Mouse (Mus musculus): ENCODE results near the gene Tmem47. TPM values are rescaled to one million over a fixed set of nuclear protein-coding genes. Genes with fewer than 3 reads are reported as not detected.

Gene Tmem47
- polyA plus RNA-seq (2021): 0.58 TPM

GRCm38 (mm10) chrX:81070210-81070803 lies at the start of gene Tmem47:
Gene Tmem47 (plus strand): TSS chrX:81070698.
- CTCF ChIA-PET: no interaction called here
- in situ Hi-C loops (cut with MboI; ENCODE audit: low pct_unique_long_range_greater_than_20kb): no loop called here
- no peak for DNase-seq (ENCODE audit: low read depth, low spot score)
- POLR2A ChIA-PET: no interaction called here
- ATAC-seq: no peak
- TF ChIP-seq CTCF (IDR thresholded peaks at IDR 0.05): no peak
- peaks cover 59% of the 10 kb centered on the region for H3K27me3 ChIP-seq

- DNase-seq (ENCODE audit: low read depth, low spot score): no peak
- TF ChIP-seq CTCF (IDR thresholded peaks at IDR 0.05): no peak
- ChIA-PET POLR2A (no interaction called here), CTCF (no interaction called here)
- in situ Hi-C loops (cut with MboI; ENCODE audit: low pct_unique_long_range_greater_than_20kb): no loop called here
- ATAC-seq: no peak
- H3K27me3 ChIP-seq: peaks cover 56% of the 10 kb centered on the region
Measured at GRCm38 (mm10) chrX:81070804-81071461, 435 bp downstream of the Tmem47 start.

- peaks cover 48% of the 10 kb centered on the region for H3K27me3 ChIP-seq
- no peak for TF ChIP-seq CTCF (IDR thresholded peaks at IDR 0.05)
- no peak for DNase-seq (ENCODE audit: low read depth, low spot score)
- CTCF ChIA-PET: no interaction called here
- in situ Hi-C loops (cut with MboI; ENCODE audit: low pct_unique_long_range_greater_than_20kb): no loop called here
- POLR2A ChIA-PET: no interaction called here
- ATAC-seq: no peak
Measured at GRCm38 (mm10) chrX:81071746-81072640, 1.5 kb downstream of the Tmem47 start.

- peaks cover 53% of the 10 kb centered on the region for H3K27me3 ChIP-seq
- ChIA-PET POLR2A (no interaction called here), CTCF (interaction anchor here (0.7 kb wide), 1 partner anchor 10 kb away, joined by 3 read pairs; no protein-coding TSS in a partner anchor)
- no peak for ATAC-seq
- DNase-seq (ENCODE audit: low read depth, low spot score): no peak
- in situ Hi-C loops (cut with MboI; ENCODE audit: low pct_unique_long_range_greater_than_20kb): no loop called here
- no peak for TF ChIP-seq CTCF (IDR thresholded peaks at IDR 0.05)
Measured at GRCm38 (mm10) chrX:81072651-81073050, 2.2 kb downstream of the Tmem47 start.

GRCm38 (mm10) chrX:81073834-81074233 lies 3.3 kb downstream of the Tmem47 start:
- DNase-seq (ENCODE audit: low read depth, low spot score) (no peak), ATAC-seq (no peak)
- TF ChIP-seq CTCF (IDR thresholded peaks at IDR 0.05): no peak
- in situ Hi-C loops (cut with MboI; ENCODE audit: low pct_unique_long_range_greater_than_20kb): no loop called here
- H3K27me3 ChIP-seq: peaks cover 52% of the 10 kb centered on the region
- POLR2A ChIA-PET: no interaction called here
- CTCF ChIA-PET: no interaction called here

- peaks cover 67% of the 10 kb centered on the region for H3K27me3 ChIP-seq
- POLR2A ChIA-PET: no interaction called here
- CTCF ChIA-PET: no interaction called here
- DNase-seq (ENCODE audit: low read depth, low spot score) (no peak), ATAC-seq (no peak)
- in situ Hi-C loops (cut with MboI; ENCODE audit: low pct_unique_long_range_greater_than_20kb): no loop called here
- no peak for TF ChIP-seq CTCF (IDR thresholded peaks at IDR 0.05)
Measured at GRCm38 (mm10) chrX:81078522-81078921, 8.0 kb downstream of the Tmem47 start.

GRCm38 (mm10) chrX:81080996-81081395 lies 10.5 kb downstream of the Tmem47 start:
- H3K27me3 ChIP-seq: peaks cover 67% of the 10 kb centered on the region
- DNase-seq (ENCODE audit: low read depth, low spot score) (no peak), ATAC-seq (no peak)
- no peak for TF ChIP-seq CTCF (IDR thresholded peaks at IDR 0.05)
- ChIA-PET CTCF (no interaction called here), POLR2A (no interaction called here)
- in situ Hi-C loops (cut with MboI; ENCODE audit: low pct_unique_long_range_greater_than_20kb): no loop called here

- DNase-seq (ENCODE audit: low read depth, low spot score) (no peak), ATAC-seq (no peak)
- ChIA-PET POLR2A (interaction anchor here (0.6 kb wide), 1 partner anchor 255 kb away, joined by 4 read pairs; no protein-coding TSS in a partner anchor), CTCF (interaction anchor here (0.9 kb wide), 1 partner anchor 9 kb away, joined by 3 read pairs; no protein-coding TSS in a partner anchor)
- in situ Hi-C loops (cut with MboI; ENCODE audit: low pct_unique_long_range_greater_than_20kb): no loop called here
- H3K27me3 ChIP-seq: peaks cover 55% of the 10 kb centered on the region
- TF ChIP-seq CTCF (IDR thresholded peaks at IDR 0.05): peak; percentile 24
Measured at GRCm38 (mm10) chrX:81085025-81085752, 14.7 kb downstream of the Tmem47 start.

GRCm38 (mm10) chrX:81147416-81147815 lies 76.9 kb downstream of the Tmem47 start:
- ChIA-PET POLR2A (no interaction called here), CTCF (no interaction called here)
- H3K27me3 ChIP-seq: peaks cover 9% of the 10 kb centered on the region
- TF ChIP-seq CTCF (IDR thresholded peaks at IDR 0.05): no peak
- ATAC-seq (no peak), DNase-seq (ENCODE audit: low read depth, low spot score) (no peak)
- in situ Hi-C loops (cut with MboI; ENCODE audit: low pct_unique_long_range_greater_than_20kb): no loop called here

All from Patski (cell line).